Mouse (Mus musculus): ENCODE measurements around the gene Olfr532.
"Not testable (repeated sequence)": the region's sequence is repeated elsewhere in the genome, so short reads cannot be mapped to it uniquely, and the experiment has no call there.

DNA sequence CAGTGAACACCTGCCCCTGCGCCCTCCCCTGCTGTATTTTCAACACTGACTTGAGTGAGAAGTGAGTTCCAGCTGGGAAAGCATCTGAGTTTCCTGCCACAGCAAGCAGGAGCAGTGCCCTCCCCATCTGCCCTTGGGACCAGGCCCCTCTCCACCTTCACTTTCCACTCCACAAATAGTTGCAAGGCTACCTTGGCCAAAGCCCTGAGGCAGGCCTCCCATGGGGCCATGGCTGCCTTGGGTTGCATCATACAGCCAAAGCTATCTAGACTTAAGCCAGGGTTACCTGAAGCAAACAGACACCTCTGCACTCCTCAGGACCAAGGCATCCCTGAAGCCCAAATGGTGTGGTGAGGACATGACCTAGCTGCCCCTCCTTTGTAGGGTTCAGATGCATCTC, 41.6 kb upstream of the Olfr532 start, which contains the start of gene Olfr533:
- TF ChIP-seq POLR2A (IDR thresholded peaks at IDR 0.05; ENCODE audit: low read depth, low read length); CTCF (IDR thresholded peaks at IDR 0.05; ENCODE audit: extremely low read depth, insufficient read depth, insufficient read length, insufficient replicate concordance): not testable (repeated sequence)
